Mouse (Mus musculus): ENCODE measurements around the gene 9930111J21Rik2.
"Not testable (repeated sequence)": the region's sequence is repeated elsewhere in the genome, so short reads cannot be mapped to it uniquely, and the experiment has no call there.

Gene 9930111J21Rik2

GRCm38 (mm10) chr11:49051093-49051891 lies at the start of gene 9930111J21Rik2:
Gene 9930111J21Rik2 (minus strand): TSS chr11:49051242.
- not testable (repeated sequence) for DNase-seq

DNA sequence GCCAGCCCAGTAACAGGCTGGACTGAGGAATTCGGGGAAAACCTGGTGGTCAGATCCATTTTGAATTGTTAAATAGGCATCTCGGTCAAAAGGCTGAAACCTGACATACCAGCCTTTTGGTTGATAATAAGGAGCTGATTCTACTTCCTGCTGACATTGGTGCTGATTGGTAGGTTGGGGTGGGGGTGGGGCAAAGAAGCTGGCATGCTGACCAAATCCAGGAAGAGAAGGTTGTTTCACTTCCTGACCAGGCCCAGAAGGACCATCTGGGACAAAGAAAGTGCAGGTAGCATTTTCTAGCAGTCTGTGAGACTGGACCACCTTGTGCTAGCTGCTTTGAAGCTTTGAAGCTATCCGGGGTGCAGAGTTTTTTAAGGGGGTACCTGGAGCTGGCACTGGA lies 49.4 kb upstream of the 9930111J21Rik2 start:
- DNase-seq: no peak

DNA sequence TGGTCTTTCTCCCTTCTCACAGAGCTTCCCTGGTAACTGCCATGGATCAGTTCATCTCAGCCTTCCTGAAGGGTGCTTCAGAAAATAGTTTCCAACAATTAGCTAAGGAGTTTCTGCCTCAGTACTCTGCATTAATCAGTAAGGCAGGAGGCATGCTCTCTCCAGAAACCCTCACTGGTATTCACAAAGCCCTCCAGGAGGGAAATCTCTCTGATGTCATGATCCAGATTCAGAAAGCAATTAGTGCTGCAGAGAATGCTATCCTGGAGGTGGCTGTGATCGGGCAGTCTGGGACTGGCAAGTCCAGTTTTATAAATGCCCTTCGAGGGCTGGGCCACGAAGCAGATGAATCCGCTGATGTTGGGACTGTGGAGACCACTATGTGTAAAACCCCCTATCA lies 44.3 kb upstream of the 9930111J21Rik2 start:
- no peak for DNase-seq

DNA sequence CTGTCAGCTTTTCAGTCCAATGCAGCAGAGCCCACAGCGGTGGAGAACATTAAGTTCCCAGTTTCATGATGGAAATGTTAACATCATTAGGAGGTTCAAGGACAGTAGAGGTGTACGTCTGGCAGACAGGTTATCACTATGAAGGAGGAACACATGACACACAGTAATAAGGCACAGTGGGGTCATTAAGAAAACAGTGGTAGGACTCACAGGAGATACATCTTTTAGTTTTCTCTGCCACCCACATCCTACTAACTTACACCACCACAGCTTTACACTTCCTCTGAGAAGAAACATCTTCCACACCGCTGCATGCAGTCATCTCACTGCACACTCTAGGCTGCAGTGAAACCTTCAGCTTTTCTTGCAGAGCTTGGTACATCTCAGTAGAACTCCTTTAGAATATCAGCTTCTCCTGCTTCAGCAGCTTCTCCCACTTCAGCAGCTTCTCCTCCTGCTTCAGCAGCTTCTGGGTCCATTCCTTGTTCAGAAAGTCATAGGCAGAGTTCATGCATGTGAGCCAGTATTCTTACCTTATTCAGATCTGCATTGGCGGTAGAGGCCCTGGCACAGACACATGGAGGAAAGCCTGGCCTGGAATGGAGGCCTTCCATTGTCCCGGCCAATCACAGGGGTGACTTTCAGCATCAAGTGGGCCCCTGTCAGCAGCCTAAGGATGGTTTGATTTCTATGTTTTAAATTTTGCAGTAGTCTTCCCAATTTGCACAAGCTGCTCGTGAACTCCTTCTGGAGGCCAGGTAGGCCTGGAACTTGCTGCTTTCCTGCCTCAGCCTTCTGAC lies 43.0 kb upstream of the 9930111J21Rik2 start:
- no peak for DNase-seq

DNA sequence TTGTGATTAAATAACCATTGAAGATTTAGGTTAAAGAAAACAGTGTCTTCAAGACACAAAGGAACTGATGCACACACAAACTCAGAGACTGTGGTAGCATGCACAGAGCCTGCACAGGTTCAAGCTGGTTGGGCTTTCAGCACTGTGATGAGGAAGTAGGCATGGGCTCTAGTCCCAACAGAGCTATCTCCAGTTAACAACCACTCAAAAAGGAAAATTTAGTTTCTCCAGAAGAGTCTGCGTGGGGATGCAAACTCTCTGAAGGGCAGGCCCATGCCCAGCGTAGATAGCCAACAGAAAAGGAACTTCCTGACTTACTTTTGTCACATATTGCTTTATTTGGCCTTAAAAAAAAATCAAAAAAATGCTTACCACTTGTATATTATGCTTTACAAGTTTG lies 41.7 kb upstream of the 9930111J21Rik2 start:
- no peak for DNase-seq

GRCm38 (mm10) chr11:49092053-49092586 lies 41.1 kb upstream of the 9930111J21Rik2 start:
- no peak for DNase-seq

GRCm38 (mm10) chr11:49091171-49091570 lies 40.1 kb upstream of the 9930111J21Rik2 start:
- DNase-seq: no peak

DNA sequence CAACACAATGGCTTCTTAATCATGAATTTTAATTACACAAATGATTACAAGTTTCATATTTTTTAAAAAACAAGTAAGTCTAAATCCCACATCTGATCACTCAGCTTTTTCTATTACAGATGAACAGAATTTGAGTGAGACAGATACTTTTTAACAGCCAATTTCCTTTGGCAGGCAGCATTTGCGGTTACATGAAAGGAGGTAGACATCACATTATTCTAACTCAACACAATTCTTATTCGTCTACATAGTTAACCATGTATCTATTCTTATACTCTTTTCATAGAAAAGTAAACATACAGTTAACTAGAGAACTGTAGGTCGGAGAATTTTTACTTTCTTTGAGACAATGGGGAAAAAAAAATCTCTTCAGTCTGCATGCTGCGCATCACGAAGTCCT lies 39.5 kb upstream of the 9930111J21Rik2 start:
- no peak for DNase-seq

- no peak for DNase-seq
Observed at GRCm38 (mm10) chr11:49089735-49090507, 38.9 kb upstream of the 9930111J21Rik2 start.

DNA sequence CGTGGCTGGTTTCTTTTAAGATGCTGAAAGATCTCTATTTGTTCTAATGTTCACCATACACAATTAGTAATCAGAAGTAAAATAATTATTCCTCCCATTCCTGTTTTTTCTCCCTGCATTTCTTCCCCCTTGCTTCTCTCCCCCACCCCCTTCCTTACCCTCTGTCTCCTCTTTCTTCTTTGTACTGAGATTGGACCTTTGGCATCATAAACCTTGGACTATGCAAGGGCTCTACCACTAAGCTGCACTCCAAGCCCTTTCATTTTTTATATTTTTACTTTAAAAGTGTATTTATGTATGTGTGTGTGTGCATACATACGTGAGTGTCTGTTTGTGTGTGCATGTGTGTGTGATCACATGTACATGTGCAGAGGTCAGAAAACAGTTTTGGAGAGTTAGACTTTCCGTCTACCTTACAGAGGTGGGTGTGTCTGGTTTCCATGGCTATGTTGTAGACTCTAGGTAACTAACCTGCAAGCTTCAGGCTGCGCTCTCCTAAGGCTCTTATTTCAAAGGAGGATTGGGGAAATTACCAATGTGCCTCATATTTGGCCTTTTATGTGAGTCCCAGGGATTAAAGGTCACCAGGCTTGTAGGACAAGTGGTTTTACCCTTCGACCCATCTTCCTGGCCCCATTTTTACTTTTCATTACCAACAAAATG lies 38.1 kb upstream of the 9930111J21Rik2 start:
- DNase-seq: no peak

GRCm38 (mm10) chr11:49087830-49088616 lies 37.0 kb upstream of the 9930111J21Rik2 start:
- DNase-seq: no peak

DNA sequence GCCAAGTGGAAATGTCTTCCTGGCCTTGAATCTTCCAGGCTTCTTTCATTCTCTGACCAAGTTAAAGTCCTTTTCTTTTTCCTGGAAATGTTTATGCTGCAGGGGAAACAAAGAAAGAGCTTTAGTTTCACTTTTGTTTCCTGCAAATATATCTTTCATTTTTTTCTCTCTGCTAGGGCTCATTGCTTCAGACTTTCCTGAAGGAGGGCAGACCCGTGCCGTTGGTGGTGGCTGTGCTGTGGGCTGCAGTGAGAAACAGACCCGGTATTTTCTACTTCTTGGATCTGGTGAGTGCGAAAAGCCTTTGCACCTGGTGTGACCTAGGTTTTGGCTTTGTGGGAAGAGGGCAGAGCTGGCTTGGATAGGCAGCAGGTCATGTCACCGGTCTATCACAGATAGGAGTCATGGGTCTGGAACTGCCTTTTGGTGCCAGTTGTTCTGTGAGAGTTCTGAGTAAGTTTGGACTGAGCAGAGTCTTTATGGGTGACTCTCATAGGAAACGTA lies 35.9 kb upstream of the 9930111J21Rik2 start:
- DNase-seq: no peak

- peak; percentile 47 for DNase-seq
Observed at GRCm38 (mm10) chr11:49084875-49085274, 33.8 kb upstream of the 9930111J21Rik2 start.

GRCm38 (mm10) chr11:49084385-49084784 lies 33.3 kb upstream of the 9930111J21Rik2 start:
- no peak for DNase-seq

DNA sequence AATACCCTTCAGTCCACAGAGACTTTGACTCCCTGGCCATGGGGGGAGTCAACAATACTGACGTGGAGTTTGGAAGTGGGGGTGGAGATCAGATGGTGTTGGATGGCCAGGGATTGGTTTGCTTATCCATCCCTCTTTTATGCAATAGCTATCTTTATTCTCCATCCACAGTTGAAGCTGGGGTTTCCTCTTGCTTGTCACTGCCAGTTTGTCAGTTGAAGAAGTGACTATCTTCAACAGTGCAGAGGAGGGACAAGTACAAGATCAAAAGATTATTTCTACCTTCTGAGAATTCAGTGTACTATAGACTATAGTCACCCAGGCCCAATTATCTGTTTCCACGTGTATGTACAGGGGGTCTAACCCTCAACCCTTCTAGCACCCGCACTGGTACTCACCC lies 32.8 kb upstream of the 9930111J21Rik2 start:
- no peak for DNase-seq

DNA sequence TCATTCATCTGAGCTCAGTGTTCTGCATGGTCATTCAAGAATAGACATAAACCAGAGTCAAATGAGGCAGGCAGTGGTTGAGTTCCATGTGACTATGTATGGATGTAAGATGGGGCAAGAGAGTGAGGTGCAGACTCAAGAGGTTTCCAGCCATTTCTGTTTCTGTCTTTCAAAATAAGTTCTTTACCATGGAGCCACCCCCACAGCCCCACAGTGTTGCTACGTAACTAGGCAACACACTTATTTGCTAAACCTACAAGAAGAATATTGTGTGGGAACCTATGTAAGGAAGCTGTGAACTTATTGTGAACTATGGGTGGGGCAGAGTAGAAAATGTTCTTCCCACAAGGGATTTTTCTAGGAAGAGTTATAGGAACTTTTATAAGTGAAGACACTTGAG lies 32.1 kb upstream of the 9930111J21Rik2 start:
- DNase-seq: no peak

DNA sequence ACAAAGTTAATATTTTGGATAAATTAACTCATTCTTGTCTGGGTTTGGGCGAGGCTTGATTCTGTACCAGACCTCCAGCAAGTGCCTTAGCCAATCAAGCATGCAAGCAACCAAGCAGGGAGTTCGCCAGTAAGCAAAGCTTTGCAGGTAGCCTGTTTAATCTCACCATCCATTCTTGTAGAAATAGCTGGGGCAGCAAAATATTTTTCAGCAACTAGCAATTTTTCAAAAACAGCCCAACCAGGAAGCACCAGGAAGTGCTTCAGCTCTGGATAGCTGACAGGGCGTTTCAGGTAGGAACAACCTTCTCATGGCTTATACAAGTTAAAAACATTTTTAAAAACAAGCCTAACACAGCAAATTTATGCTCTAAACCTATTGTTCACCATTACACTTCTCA lies 30.8 kb upstream of the 9930111J21Rik2 start:
- DNase-seq: no peak

- no peak for DNase-seq
Observed at GRCm38 (mm10) chr11:49081356-49081755, 30.3 kb upstream of the 9930111J21Rik2 start.

- DNase-seq: no peak
Observed at GRCm38 (mm10) chr11:49080636-49081035, 29.6 kb upstream of the 9930111J21Rik2 start.

DNA sequence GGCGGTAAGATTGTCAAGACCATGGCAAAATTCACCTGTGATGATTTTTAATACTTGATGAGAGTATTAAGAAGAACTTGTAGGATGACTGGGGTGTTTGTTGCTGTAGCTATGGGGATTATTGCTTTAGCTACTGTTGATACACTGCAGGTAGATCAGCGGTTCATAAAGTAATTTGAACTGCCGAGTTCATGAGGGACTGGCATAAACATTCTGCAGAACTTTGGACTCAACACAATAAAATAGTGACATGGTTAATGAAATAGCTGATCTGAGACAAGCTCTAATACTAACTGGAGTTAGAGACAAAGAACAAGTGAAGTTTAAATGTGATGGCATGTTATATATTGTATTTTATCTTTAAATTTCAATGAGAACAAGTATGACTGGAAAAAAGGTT lies 27.7 kb upstream of the 9930111J21Rik2 start:
- no peak for DNase-seq

- DNase-seq: no peak
Observed at GRCm38 (mm10) chr11:49077012-49077411, 26.0 kb upstream of the 9930111J21Rik2 start.
